ENCODE assay signal across 18 mouse cellular contexts in genomic region chr10:8969586-8969985, GRCm38 (mm10).
DNase-seq lines count a peak whose midpoint lies in the region; ATAC-seq and TF ChIP-seq lines count a peak whose summit lies in the region.
"Had no signal": no experiment of that assay in that cellular context is flagged by ENCODE, and none has a peak within 500 bp of the region (broad histone marks: within the 10 kb centered on the region; RNA-seq: fewer than 3 reads in every experiment).

No protein-coding gene starts in this region.

- no peaks in the 10 kb centered on the region for H3K9me3 ChIP-seq in heart, embryonic 11.5 days (replicated peaks; ENCODE audit: control insufficient read depth, low read length)
- H3K9me3 ChIP-seq in kidney, embryonic 15.5 days (replicated peaks) = no peaks in the 10 kb centered on the region
- no peaks in the 10 kb centered on the region for H3K9me3 ChIP-seq in stomach, embryonic 15.5 days
- H3K9me3 ChIP-seq in stomach, postnatal 0 days (ENCODE audit: control insufficient read depth, low read length) = no peaks in the 10 kb centered on the region
- H3K9me3 ChIP-seq: forebrain, embryonic 12.5 days; megakaryocyte, embryonic 14.5 days had no signal

- no peak for ATAC-seq in heart, embryonic 11.5 days (replicated peaks; ENCODE audit: insufficient number of reproducible peaks, low FRiP score, low TSS enrichment)
- no peak for ATAC-seq in kidney, embryonic 15.5 days (replicated peaks; ENCODE audit: low FRiP score)
- no peak for ATAC-seq in stomach, embryonic 15.5 days (ENCODE audit: insufficient read depth, low FRiP score, low read depth)
- ATAC-seq in stomach, postnatal 0 days (ENCODE audit: low FRiP score, low TSS enrichment) = no peak
- ATAC-seq: hindbrain, embryonic 16.5 days had no signal

- TF ChIP-seq POLR2A in cerebellum, adult 2 months (IDR thresholded peaks at IDR 0.05; ENCODE audit: borderline replicate concordance, insufficient read depth, low read length) = no peak

- intact Hi-C loops in heart, postnatal 14 days (cut with DNase I) = loop anchor here (2.0 to 5.0 kb wide), 3 partner anchors 33 to 108 kb away; partner anchors contain the start of gene Sash1

- no peak for TF ChIP-seq CTCF in stomach, postnatal 0 days (IDR thresholded peaks at IDR 0.05; ENCODE audit: low read depth)
- TF ChIP-seq CTCF in cerebellum, adult 2 months (IDR thresholded peaks at IDR 0.05; ENCODE audit: borderline replicate concordance, insufficient read depth, low read depth, low read length) = no peak

- no peak overlapping the region for H3K4me3 ChIP-seq in heart, embryonic 11.5 days (ENCODE audit: low read depth, low read length)
- no peak overlapping the region for H3K4me3 ChIP-seq in kidney, embryonic 15.5 days (replicated peaks)
- no peak overlapping the region for H3K4me3 ChIP-seq in stomach, embryonic 15.5 days (replicated peaks)
- H3K4me3 ChIP-seq in stomach, postnatal 0 days (ENCODE audit: low read depth, low read length) = no peak overlapping the region
- H3K4me3 ChIP-seq in cerebellum, adult 2 months (replicated peaks; ENCODE audit: insufficient read depth, low read depth, low read length) = no peak overlapping the region
- H3K4me3 ChIP-seq: forebrain, embryonic 12.5 days; megakaryocyte, embryonic 14.5 days had no signal

- no peak for DNase-seq in heart, postnatal 14 days
- DNase-seq in kidney, adult 9 months = no peak
- DNase-seq in stomach, postnatal 0 days (ENCODE audit: low spot score) = no peak
- no peak for DNase-seq in cerebellum, adult 2 months
- DNase-seq: cerebellum, adult 18-20 months; cerebellum, postnatal 36 days; gastrocnemius, postnatal 10 days; kidney, adult 11 months; kidney, postnatal 10 days; lung, adult 18-20 months; midbrain, embryonic 14.5 days; thymus, adult 2 months had no signal

- no peak overlapping the region for H3K9ac ChIP-seq in heart, embryonic 11.5 days (ENCODE audit: low read depth, low read length)
- H3K9ac ChIP-seq in kidney, embryonic 15.5 days = no peak overlapping the region
- no peak overlapping the region for H3K9ac ChIP-seq in stomach, embryonic 15.5 days
- H3K9ac ChIP-seq in stomach, postnatal 0 days (ENCODE audit: low read length) = no peak overlapping the region
- H3K9ac ChIP-seq: forebrain, embryonic 12.5 days had no signal

- no peak for TF ChIP-seq EP300 in stomach, postnatal 0 days (optimal IDR thresholded peaks at IDR 0.05)

- H3K27me3 ChIP-seq in heart, embryonic 11.5 days (ENCODE audit: control insufficient read depth, insufficient read depth, low read length) = no peaks in the 10 kb centered on the region
- H3K27me3 ChIP-seq in kidney, embryonic 15.5 days = no peaks in the 10 kb centered on the region
- no peaks in the 10 kb centered on the region for H3K27me3 ChIP-seq in stomach, embryonic 15.5 days (replicated peaks)
- H3K27me3 ChIP-seq in stomach, postnatal 0 days (ENCODE audit: control insufficient read depth, insufficient read depth, low read length) = no peaks in the 10 kb centered on the region
- no peaks in the 10 kb centered on the region for H3K27me3 ChIP-seq in cerebellum, adult 2 months (ENCODE audit: control insufficient read depth, insufficient read depth, low read length)
- H3K27me3 ChIP-seq: forebrain, embryonic 12.5 days had no signal

- peaks cover 20% of the 10 kb centered on the region for H3K4me1 ChIP-seq in heart, embryonic 11.5 days (ENCODE audit: control insufficient read depth, insufficient read depth, low read length)
- H3K4me1 ChIP-seq in kidney, embryonic 15.5 days = peaks cover 26% of the 10 kb centered on the region
- peaks cover 5% of the 10 kb centered on the region; the same call in 1 of the 2 replicates for H3K4me1 ChIP-seq in stomach, embryonic 15.5 days
- no peaks in the 10 kb centered on the region for H3K4me1 ChIP-seq in stomach, postnatal 0 days (replicated peaks; ENCODE audit: control insufficient read depth, insufficient read depth)
- no peaks in the 10 kb centered on the region for H3K4me1 ChIP-seq in cerebellum, adult 2 months (ENCODE audit: control insufficient read depth, insufficient read depth, low read length)

- 0 out of 2 replicates have a peak overlapping the region, but pooled peaks have one; percentile 64 for H3K27ac ChIP-seq in heart, embryonic 11.5 days (ENCODE audit: low read depth, low read length)
- peak overlapping the region; percentile 69; the same call in 1 of the 2 replicates for H3K27ac ChIP-seq in kidney, embryonic 15.5 days
- H3K27ac ChIP-seq in stomach, embryonic 15.5 days = 0 out of 2 replicates have a peak overlapping the region, but pooled peaks have one; percentile 31
- no peak overlapping the region for H3K27ac ChIP-seq in stomach, postnatal 0 days (replicated peaks)
- H3K27ac ChIP-seq in cerebellum, adult 2 months (ENCODE audit: insufficient read depth, low read length) = no peak overlapping the region
- H3K27ac ChIP-seq: forebrain, embryonic 12.5 days had no signal

- H3K4me2 ChIP-seq in heart, embryonic 11.5 days = no peak overlapping the region
- no peak overlapping the region for H3K4me2 ChIP-seq in kidney, embryonic 15.5 days
- no peak overlapping the region for H3K4me2 ChIP-seq in stomach, embryonic 15.5 days
- no peak overlapping the region for H3K4me2 ChIP-seq in stomach, postnatal 0 days (replicated peaks; ENCODE audit: low read depth)
- H3K4me2 ChIP-seq: forebrain, embryonic 12.5 days had no signal

- no peaks in the 10 kb centered on the region for H3K36me3 ChIP-seq in heart, embryonic 11.5 days (ENCODE audit: control insufficient read depth, insufficient read depth, low read length)
- H3K36me3 ChIP-seq in kidney, embryonic 15.5 days = no peaks in the 10 kb centered on the region
- no peaks in the 10 kb centered on the region for H3K36me3 ChIP-seq in stomach, embryonic 15.5 days
- H3K36me3 ChIP-seq in stomach, postnatal 0 days (ENCODE audit: control insufficient read depth, insufficient read depth, low read length) = no peaks in the 10 kb centered on the region
- H3K36me3 ChIP-seq: forebrain, embryonic 12.5 days had no signal

Comparison
In these comparisons a context has a peak if more than half of its experiments do, and no peak if none do; other contexts are left out.
1. H3K27ac ChIP-seq: peak in heart, embryonic 11.5 days (single experiment), kidney, embryonic 15.5 days (single experiment) and stomach, embryonic 15.5 days (single experiment); none in stomach, postnatal 0 days (single experiment) and cerebellum, adult 2 months (single experiment).